Mouse (Mus musculus): ENCODE data around the gene Gm42906. TPM values are rescaled to one million over a fixed set of nuclear protein-coding genes. Genes with fewer than 3 reads are reported as not detected.

Gene Gm42906
- polyA plus RNA-seq, 1 experiment from 2014 or later: not detected

- Histone ChIP-seq H3K9ac (replicated peaks; ENCODE audit: low read depth, low read length) (no peak overlapping the region), H3K9me3 (ENCODE audit: control insufficient read depth, low read length) (no peaks in the 10 kb centered on the region), H3K4me2 (ENCODE audit: low read depth, low read length) (no peak overlapping the region), H3K27ac (ENCODE audit: low read depth, low read length) (peak overlapping the region; percentile 10; the same call in 1 of the 2 replicates), H3K4me3 (ENCODE audit: low read depth, low read length) (no peak overlapping the region), H3K4me1 (ENCODE audit: control insufficient read depth, insufficient read depth, low read length) (peaks cover 3% of the 10 kb centered on the region), H3K27me3 (ENCODE audit: control insufficient read depth, insufficient read depth, low read length) (no peaks in the 10 kb centered on the region), H3K36me3 (ENCODE audit: control insufficient read depth, insufficient read depth, low read length) (no peaks in the 10 kb centered on the region)
- ATAC-seq (ENCODE audit: low read depth): no peak
- WGBS: 92% methylated on average over 11 of the region's 11 CpGs
These were observed 372.4 kb downstream of the Gm42906 start for GRCm38 (mm10) chr5:151055426-151056090.

- Histone ChIP-seq H3K9ac (replicated peaks; ENCODE audit: low read depth, low read length) (no peak overlapping the region), H3K36me3 (ENCODE audit: control insufficient read depth, insufficient read depth, low read length) (no peaks in the 10 kb centered on the region), H3K4me3 (ENCODE audit: low read depth, low read length) (no peak overlapping the region), H3K27ac (ENCODE audit: low read depth, low read length) (no peak overlapping the region), H3K9me3 (ENCODE audit: control insufficient read depth, low read length) (no peaks in the 10 kb centered on the region), H3K4me1 (ENCODE audit: control insufficient read depth, insufficient read depth, low read length) (no peaks in the 10 kb centered on the region; the same call in none of the 2 replicates), H3K27me3 (ENCODE audit: control insufficient read depth, insufficient read depth, low read length) (no peaks in the 10 kb centered on the region), H3K4me2 (ENCODE audit: low read depth, low read length) (no peak overlapping the region)
- ATAC-seq (ENCODE audit: low read depth): no peak
- WGBS: 65% methylated on average over 4 of the region's 4 CpGs
These were observed 373.2 kb downstream of the Gm42906 start for GRCm38 (mm10) chr5:151054743-151055114.

- ATAC-seq (ENCODE audit: low read depth): no peak
- H3K9me3 ChIP-seq (ENCODE audit: control insufficient read depth, low read length): no peaks in the 10 kb centered on the region
- H3K27ac ChIP-seq (ENCODE audit: low read depth, low read length): no peak overlapping the region
- H3K36me3 ChIP-seq (ENCODE audit: control insufficient read depth, insufficient read depth, low read length): no peaks in the 10 kb centered on the region
- no peak overlapping the region for H3K9ac ChIP-seq (replicated peaks; ENCODE audit: low read depth, low read length)
- no peak overlapping the region for H3K4me3 ChIP-seq (ENCODE audit: low read depth, low read length)
- no peak overlapping the region for H3K4me2 ChIP-seq (ENCODE audit: low read depth, low read length)
- WGBS: 42% methylated on average over 7 of the region's 7 CpGs
- H3K27me3 ChIP-seq (ENCODE audit: control insufficient read depth, insufficient read depth, low read length): no peaks in the 10 kb centered on the region
- no peaks in the 10 kb centered on the region; the same call in none of the 2 replicates for H3K4me1 ChIP-seq (ENCODE audit: control insufficient read depth, insufficient read depth, low read length)
These were observed 373.7 kb downstream of the Gm42906 start for GRCm38 (mm10) chr5:151054100-151054742.

- 98% methylated on average over 5 of the region's 5 CpGs for WGBS
- H3K4me1 ChIP-seq (ENCODE audit: control insufficient read depth, insufficient read depth, low read length): no peaks in the 10 kb centered on the region; the same call in 1 of the 2 replicates
- H3K4me2 ChIP-seq (ENCODE audit: low read depth, low read length): no peak overlapping the region
- H3K4me3 ChIP-seq (ENCODE audit: low read depth, low read length): no peak overlapping the region
- no peaks in the 10 kb centered on the region for H3K27me3 ChIP-seq (ENCODE audit: control insufficient read depth, insufficient read depth, low read length)
- no peaks in the 10 kb centered on the region for H3K9me3 ChIP-seq (ENCODE audit: control insufficient read depth, low read length)
- ATAC-seq (ENCODE audit: low read depth): no peak
- no peak overlapping the region for H3K9ac ChIP-seq (replicated peaks; ENCODE audit: low read depth, low read length)
- H3K27ac ChIP-seq (ENCODE audit: low read depth, low read length): no peak overlapping the region
- H3K36me3 ChIP-seq (ENCODE audit: control insufficient read depth, insufficient read depth, low read length): no peaks in the 10 kb centered on the region
These were observed 374.8 kb downstream of the Gm42906 start for GRCm38 (mm10) chr5:151053190-151053589.

GRCm38 (mm10) chr5:151052331-151052730 lies 375.6 kb downstream of the Gm42906 start:
- WGBS: 96% methylated on average over 8 of the region's 8 CpGs
- no peak overlapping the region for H3K27ac ChIP-seq (ENCODE audit: low read depth, low read length)
- no peak overlapping the region for H3K4me2 ChIP-seq (ENCODE audit: low read depth, low read length)
- H3K9ac ChIP-seq (replicated peaks; ENCODE audit: low read depth, low read length): no peak overlapping the region
- H3K4me3 ChIP-seq (ENCODE audit: low read depth, low read length): no peak overlapping the region
- H3K36me3 ChIP-seq (ENCODE audit: control insufficient read depth, insufficient read depth, low read length): no peaks in the 10 kb centered on the region
- no peaks in the 10 kb centered on the region for H3K9me3 ChIP-seq (ENCODE audit: control insufficient read depth, low read length)
- no peaks in the 10 kb centered on the region; the same call in 1 of the 2 replicates for H3K4me1 ChIP-seq (ENCODE audit: control insufficient read depth, insufficient read depth, low read length)
- H3K27me3 ChIP-seq (ENCODE audit: control insufficient read depth, insufficient read depth, low read length): no peaks in the 10 kb centered on the region
- no peak for ATAC-seq (ENCODE audit: low read depth)

- H3K36me3 ChIP-seq (ENCODE audit: control insufficient read depth, insufficient read depth, low read length): no peaks in the 10 kb centered on the region
- H3K9me3 ChIP-seq (ENCODE audit: control insufficient read depth, low read length): no peaks in the 10 kb centered on the region
- no peaks in the 10 kb centered on the region for H3K4me1 ChIP-seq (ENCODE audit: control insufficient read depth, insufficient read depth, low read length)
- WGBS: 81% methylated on average over 12 of the region's 12 CpGs
- no peaks in the 10 kb centered on the region for H3K27me3 ChIP-seq (ENCODE audit: control insufficient read depth, insufficient read depth, low read length)
- no peak overlapping the region for H3K4me2 ChIP-seq (ENCODE audit: low read depth, low read length)
- H3K9ac ChIP-seq (replicated peaks; ENCODE audit: low read depth, low read length): no peak overlapping the region
- H3K27ac ChIP-seq (ENCODE audit: low read depth, low read length): no peak overlapping the region
- ATAC-seq (ENCODE audit: low read depth): no peak
- H3K4me3 ChIP-seq (ENCODE audit: low read depth, low read length): no peak overlapping the region
These were observed 380.5 kb downstream of the Gm42906 start for GRCm38 (mm10) chr5:151047488-151047887.

GRCm38 (mm10) chr5:151046917-151047316 lies 381.0 kb downstream of the Gm42906 start:
- Histone ChIP-seq H3K4me2 (ENCODE audit: low read depth, low read length) (no peak overlapping the region), H3K4me3 (ENCODE audit: low read depth, low read length) (no peak overlapping the region), H3K9me3 (ENCODE audit: control insufficient read depth, low read length) (no peaks in the 10 kb centered on the region), H3K9ac (replicated peaks; ENCODE audit: low read depth, low read length) (no peak overlapping the region), H3K4me1 (ENCODE audit: control insufficient read depth, insufficient read depth, low read length) (no peaks in the 10 kb centered on the region), H3K27me3 (ENCODE audit: control insufficient read depth, insufficient read depth, low read length) (no peaks in the 10 kb centered on the region), H3K36me3 (ENCODE audit: control insufficient read depth, insufficient read depth, low read length) (no peaks in the 10 kb centered on the region), H3K27ac (ENCODE audit: low read depth, low read length) (no peak overlapping the region)
- 58% methylated on average over 7 of the region's 7 CpGs for WGBS
- no peak for ATAC-seq (ENCODE audit: low read depth)

GRCm38 (mm10) chr5:151046131-151046530 lies 381.8 kb downstream of the Gm42906 start:
- H3K36me3 ChIP-seq (ENCODE audit: control insufficient read depth, insufficient read depth, low read length): no peaks in the 10 kb centered on the region
- no peaks in the 10 kb centered on the region for H3K9me3 ChIP-seq (ENCODE audit: control insufficient read depth, low read length)
- H3K27me3 ChIP-seq (ENCODE audit: control insufficient read depth, insufficient read depth, low read length): no peaks in the 10 kb centered on the region
- no peak overlapping the region for H3K4me3 ChIP-seq (ENCODE audit: low read depth, low read length)
- no peak overlapping the region for H3K9ac ChIP-seq (replicated peaks; ENCODE audit: low read depth, low read length)
- WGBS: 95% methylated on average over 6 of the region's 6 CpGs
- H3K4me2 ChIP-seq (ENCODE audit: low read depth, low read length): no peak overlapping the region
- no peak overlapping the region for H3K27ac ChIP-seq (ENCODE audit: low read depth, low read length)
- no peak for ATAC-seq (ENCODE audit: low read depth)
- no peaks in the 10 kb centered on the region for H3K4me1 ChIP-seq (ENCODE audit: control insufficient read depth, insufficient read depth, low read length)

- no peak overlapping the region for H3K4me3 ChIP-seq (ENCODE audit: low read depth, low read length)
- H3K36me3 ChIP-seq (ENCODE audit: control insufficient read depth, insufficient read depth, low read length): no peaks in the 10 kb centered on the region
- H3K4me1 ChIP-seq (ENCODE audit: control insufficient read depth, insufficient read depth, low read length): no peaks in the 10 kb centered on the region
- no peak overlapping the region for H3K4me2 ChIP-seq (ENCODE audit: low read depth, low read length)
- H3K27ac ChIP-seq (ENCODE audit: low read depth, low read length): no peak overlapping the region
- ATAC-seq (ENCODE audit: low read depth): no peak
- no peaks in the 10 kb centered on the region for H3K9me3 ChIP-seq (ENCODE audit: control insufficient read depth, low read length)
- no peak overlapping the region for H3K9ac ChIP-seq (replicated peaks; ENCODE audit: low read depth, low read length)
- no peaks in the 10 kb centered on the region for H3K27me3 ChIP-seq (ENCODE audit: control insufficient read depth, insufficient read depth, low read length)
- 93% methylated on average over 5 of the region's 5 CpGs for WGBS
These were observed 385.1 kb downstream of the Gm42906 start for GRCm38 (mm10) chr5:151042911-151043310.

All from neural tube, embryonic 14.5 days (tissue).